Mouse (Mus musculus) liver, embryonic 16.5 days (tissue): ENCODE data around the gene Ms4a18. TPM values are rescaled to one million over a fixed set of nuclear protein-coding genes. Genes with fewer than 3 reads are reported as not detected.

Experiments used
- ATAC-seq: fragments of 200-750 bp; cut with Nextera tagmentation; 2 replicates; pipeline ENCODE4 v1.8.0; 2017; ENCODE audit warnings: low read depth, mild to moderate bottlenecking, moderate number of reproducible peaks, moderate library complexity
- H3K27ac ChIP-seq: fragments of 300-500 bp; sonication (generic); 2 replicates; pipeline ENCODE4 v1.5.1; 2014; ENCODE audit warnings: mild to moderate bottlenecking, low read length
- H3K27me3 ChIP-seq: fragments of 300-500 bp; sonication (generic); 2 replicates; pipeline ENCODE4 v1.6.1; 2014; ENCODE audit warnings: low read depth, low read length, mixed read lengths; ENCODE audit not compliant: control insufficient read depth, insufficient read depth
- H3K36me3 ChIP-seq: fragments of 300-500 bp; sonication (generic); 2 replicates; pipeline ENCODE4 v1.6.1; 2014; ENCODE audit warnings: mild to moderate bottlenecking; ENCODE audit not compliant: control insufficient read depth, insufficient read depth
- H3K4me1 ChIP-seq: fragments of 300-500 bp; sonication (generic); 2 replicates; pipeline ENCODE4 v1.6.1; 2014; ENCODE audit warnings: low read depth, low read length, mixed read lengths; ENCODE audit not compliant: control insufficient read depth
- H3K4me2 ChIP-seq: fragments of 300-500 bp; sonication (generic); 2 replicates; pipeline ENCODE4 v1.6.1; 2014; ENCODE audit warnings: low read depth, low read length, mixed read lengths
- H3K4me3 ChIP-seq: fragments of 300-500 bp; sonication (generic); 2 replicates; pipeline ENCODE4 v1.5.1; 2014; ENCODE audit warnings: low read depth, mild to moderate bottlenecking, low read length
- H3K9ac ChIP-seq: fragments of 300-500 bp; sonication (generic); 2 replicates; pipeline ENCODE4 v1.6.1; 2014; ENCODE audit warnings: low read depth, low read length
- H3K9me3 ChIP-seq: fragments of 300-500 bp; sonication (generic); replicated peaks from 2 replicates; pipeline ENCODE4 v1.6.1; 2016; ENCODE audit warnings: low read length; ENCODE audit not compliant: control insufficient read depth
- WGBS: fragments of 180-500 bp; shearing (Covaris S2); extraction: QIAGEN DNeasy Blood & Tissue Kit; methylation state at CpG from one replicate; pipeline ENCODE4 v1.1.7; 2014; ENCODE audit not compliant: insufficient replicate concordance; 5-methylcytosine and 5-hydroxymethylcytosine counted together
- polyA plus RNA-seq: library from polyadenylated mRNA; unstranded; fragments of >200 nt; fragmentation: Nextera tagmentation; extraction: Ambion mirVana; gene quantifications from 2 replicates; pipeline ENCODE4 v1.2.1, GENCODE M21; 2015

Gene Ms4a18
- polyA plus RNA-seq, 1 experiment from 2014 or later, result 0.20 TPM

DNA sequence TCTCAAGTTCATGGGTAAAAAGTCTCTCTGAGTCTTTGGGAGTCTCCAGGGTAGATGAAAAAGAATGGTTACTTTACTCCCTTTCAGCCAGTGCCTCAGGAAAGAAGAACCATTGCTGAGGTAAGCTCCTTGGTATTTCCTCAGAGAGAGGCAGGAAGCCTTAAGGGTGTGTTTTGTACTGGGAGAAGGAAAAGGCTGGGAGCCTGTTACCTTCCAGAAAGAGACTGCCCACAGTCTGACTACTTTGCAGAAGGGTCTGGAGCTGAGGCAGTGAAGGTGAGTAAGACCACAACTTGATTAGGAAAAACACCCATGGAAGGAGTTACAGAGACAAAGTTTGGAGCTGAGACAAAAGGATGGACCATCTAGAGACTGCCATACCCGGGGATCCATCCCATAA is 30.7 kb upstream of the Ms4a18 start:
- Histone ChIP-seq H3K27me3 (no peaks in the 10 kb centered on the region), H3K4me3 (no peak overlapping the region), H3K9me3 (no peaks in the 10 kb centered on the region), H3K4me2 (no peak overlapping the region), H3K36me3 (no peaks in the 10 kb centered on the region), H3K4me1 (peaks cover 4% of the 10 kb centered on the region), H3K27ac (no peak overlapping the region), H3K9ac (no peak overlapping the region)
- no peak for ATAC-seq
- WGBS, result 46% methylated on average over 1 of the region's 1 CpGs

DNA sequence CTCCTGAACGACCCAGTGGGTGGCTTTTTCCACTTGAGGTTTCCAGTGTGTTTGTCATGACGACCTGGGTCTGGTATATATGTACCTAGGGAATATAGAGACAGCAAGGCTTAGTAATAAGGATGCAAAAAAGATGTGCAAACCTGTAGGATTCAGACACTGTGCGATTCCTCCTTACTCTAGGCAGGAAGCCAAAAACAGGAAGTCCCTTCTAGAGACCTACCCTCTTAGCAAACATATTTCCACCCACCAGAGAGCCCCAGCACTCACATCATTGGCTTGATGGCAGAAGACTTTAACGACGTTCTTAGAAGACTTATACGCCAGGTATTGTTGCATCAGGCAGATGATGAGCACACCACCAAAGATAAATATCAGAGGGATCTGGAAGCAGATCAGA is 30.2 kb upstream of the Ms4a18 start:
- Histone ChIP-seq H3K4me1 (peaks cover 4% of the 10 kb centered on the region), H3K4me2 (no peak overlapping the region), H3K27ac (no peak overlapping the region), H3K4me3 (no peak overlapping the region), H3K36me3 (no peaks in the 10 kb centered on the region), H3K27me3 (no peaks in the 10 kb centered on the region), H3K9ac (no peak overlapping the region), H3K9me3 (no peaks in the 10 kb centered on the region)
- WGBS, result 25% methylated on average over 6 of the region's 6 CpGs
- ATAC-seq, result no peak

DNA sequence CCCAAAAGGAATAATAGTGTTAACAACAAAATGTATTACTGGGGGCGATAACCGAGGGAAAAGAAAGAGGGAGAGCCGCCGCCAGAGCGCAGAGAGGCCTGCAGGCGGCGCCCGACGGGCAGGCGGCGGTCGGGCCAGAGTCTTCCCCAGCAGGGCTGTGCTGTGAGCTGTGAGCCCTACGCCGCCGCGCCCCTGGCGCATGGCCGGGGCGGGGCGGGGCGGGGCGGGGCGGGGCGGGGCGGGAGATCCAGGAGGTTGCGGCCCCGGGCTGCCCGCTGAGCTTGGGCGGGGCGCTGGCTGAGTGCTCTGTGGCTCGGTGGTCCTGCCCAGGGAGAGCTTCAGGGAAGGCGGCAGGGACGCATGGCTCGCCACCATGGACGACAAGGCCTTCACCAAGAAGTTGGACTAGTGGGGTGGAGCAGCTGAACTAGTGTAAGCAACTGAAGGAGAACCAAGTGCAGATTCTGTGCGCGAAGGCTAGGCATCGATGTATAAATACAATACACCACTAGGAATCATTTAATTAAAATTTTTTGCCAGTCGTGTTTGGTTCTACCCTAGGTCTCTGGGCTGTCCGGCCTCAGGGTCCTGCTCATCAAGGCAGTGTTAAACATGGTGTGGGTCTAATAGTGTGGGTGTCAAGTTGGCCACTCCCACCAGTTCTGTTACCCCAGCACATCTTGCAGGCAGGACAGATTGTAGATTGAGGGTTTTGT is 27.3 kb upstream of the Ms4a18 start:
- ATAC-seq, result peak; percentile 100
- peaks cover 4% of the 10 kb centered on the region for H3K4me1 ChIP-seq
- no peaks in the 10 kb centered on the region for H3K36me3 ChIP-seq
- H3K9ac ChIP-seq, result no peak overlapping the region
- H3K4me2 ChIP-seq, result peak overlapping the region; percentile 44
- no peak overlapping the region for H3K27ac ChIP-seq
- peak overlapping the region; percentile 40; the same call in 1 of the 2 replicates for H3K4me3 ChIP-seq
- no peaks in the 10 kb centered on the region for H3K27me3 ChIP-seq
- H3K9me3 ChIP-seq, result no peaks in the 10 kb centered on the region
- WGBS, result 5% methylated on average over 40 of the region's 40 CpGs

DNA sequence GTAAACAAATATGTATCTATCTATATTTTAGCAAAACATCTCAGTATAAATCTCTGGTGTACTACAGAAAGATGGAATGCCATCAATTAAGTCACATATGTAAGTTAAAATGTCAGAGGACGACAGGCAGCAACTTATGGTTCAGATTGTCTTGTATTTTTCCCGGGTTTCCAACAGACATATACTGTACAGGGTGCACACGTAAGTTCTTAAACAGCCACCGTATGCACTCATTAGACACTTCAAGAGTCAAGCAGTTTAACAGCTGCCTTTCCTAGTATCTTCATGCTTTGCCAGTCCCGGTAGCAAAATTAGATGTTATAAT is 26.8 kb upstream of the Ms4a18 start:
- Histone ChIP-seq H3K4me1 (peaks cover 3% of the 10 kb centered on the region; the same call in 1 of the 2 replicates), H3K4me2 (peak overlapping the region; percentile 44), H3K36me3 (no peaks in the 10 kb centered on the region), H3K4me3 (peak overlapping the region; percentile 10; the same call in 1 of the 2 replicates), H3K27ac (no peak overlapping the region), H3K27me3 (no peaks in the 10 kb centered on the region), H3K9me3 (no peaks in the 10 kb centered on the region), H3K9ac (no peak overlapping the region)
- 26% methylated on average over 5 of the region's 5 CpGs for WGBS
- peak; percentile 41; the same call in 1 of the 2 replicates for ATAC-seq

DNA sequence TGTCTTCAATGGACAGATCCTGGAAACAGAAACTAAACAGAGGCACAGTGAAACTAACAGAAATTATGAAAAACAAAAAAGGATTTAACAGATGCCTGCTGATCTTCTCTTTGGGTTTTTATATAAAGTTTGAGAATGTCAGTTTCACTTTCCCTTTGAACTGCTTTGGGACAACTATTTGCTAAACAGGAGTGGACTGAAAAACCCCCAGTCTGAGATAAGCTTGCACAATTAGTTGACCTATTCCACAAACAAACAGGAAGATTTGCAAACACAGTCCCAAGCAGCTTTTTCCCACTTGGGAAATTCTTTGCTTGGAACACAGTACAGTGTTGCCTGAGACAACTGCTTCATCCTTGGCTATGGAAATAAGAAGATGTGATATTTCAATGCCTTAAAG is 19.7 kb upstream of the Ms4a18 start:
- no peak for ATAC-seq
- Histone ChIP-seq H3K9ac (no peak overlapping the region), H3K9me3 (no peaks in the 10 kb centered on the region), H3K4me2 (no peak overlapping the region), H3K4me3 (no peak overlapping the region), H3K27me3 (no peaks in the 10 kb centered on the region), H3K27ac (no peak overlapping the region), H3K36me3 (no peaks in the 10 kb centered on the region), H3K4me1 (no peaks in the 10 kb centered on the region)

DNA sequence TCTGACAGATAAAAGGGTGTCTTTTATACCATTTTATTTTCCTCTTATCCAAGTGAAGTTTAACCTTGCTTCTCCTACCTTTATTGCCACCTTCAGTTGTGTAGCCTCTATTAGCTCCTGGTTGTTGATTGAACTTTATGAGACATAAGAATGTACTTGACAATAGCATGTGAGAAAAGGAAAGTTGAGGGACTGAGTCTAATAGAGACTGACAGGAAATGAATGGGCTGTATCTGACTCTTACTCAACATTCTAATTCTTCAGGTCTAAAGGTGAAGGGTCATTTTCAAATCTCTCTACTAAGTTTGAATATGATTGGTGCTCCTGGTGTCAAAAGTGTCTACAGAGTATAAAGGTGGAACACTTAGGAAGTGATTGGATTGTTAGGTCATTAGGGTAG is 4.6 kb upstream of the Ms4a18 start:
- H3K9ac ChIP-seq, result no peak overlapping the region
- no peaks in the 10 kb centered on the region for H3K36me3 ChIP-seq
- no peaks in the 10 kb centered on the region for H3K4me1 ChIP-seq
- H3K27ac ChIP-seq, result no peak overlapping the region
- no peaks in the 10 kb centered on the region for H3K9me3 ChIP-seq
- no peak overlapping the region for H3K4me2 ChIP-seq
- no peak overlapping the region for H3K4me3 ChIP-seq
- no peak for ATAC-seq
- no peaks in the 10 kb centered on the region for H3K27me3 ChIP-seq

DNA sequence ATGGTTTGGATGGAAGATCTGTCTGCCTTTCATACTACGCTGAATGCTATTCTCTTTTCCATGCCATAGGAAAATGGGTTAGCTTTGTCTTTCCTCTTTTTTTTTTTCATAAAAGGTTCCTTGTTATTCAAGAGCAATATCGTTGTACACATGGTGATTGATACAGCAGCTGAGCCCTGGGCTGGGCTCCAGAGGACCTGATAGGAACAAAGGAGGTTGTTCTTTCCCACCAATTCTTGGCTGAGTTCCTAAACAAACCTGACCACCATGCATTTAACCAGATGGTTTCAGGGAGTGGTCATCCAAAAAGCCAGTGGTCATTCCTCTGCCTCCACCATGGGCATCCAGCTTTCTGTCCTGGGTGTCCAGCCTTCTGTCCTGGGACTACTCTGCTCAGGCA is 580 bp downstream of the Ms4a18 start:
- WGBS, result 56% methylated on average over 2 of the region's 2 CpGs
- Histone ChIP-seq H3K4me1 (no peaks in the 10 kb centered on the region), H3K36me3 (no peaks in the 10 kb centered on the region), H3K27me3 (no peaks in the 10 kb centered on the region), H3K9me3 (no peaks in the 10 kb centered on the region), H3K4me2 (no peak overlapping the region), H3K9ac (no peak overlapping the region), H3K4me3 (no peak overlapping the region), H3K27ac (no peak overlapping the region)
- ATAC-seq, result no peak

DNA sequence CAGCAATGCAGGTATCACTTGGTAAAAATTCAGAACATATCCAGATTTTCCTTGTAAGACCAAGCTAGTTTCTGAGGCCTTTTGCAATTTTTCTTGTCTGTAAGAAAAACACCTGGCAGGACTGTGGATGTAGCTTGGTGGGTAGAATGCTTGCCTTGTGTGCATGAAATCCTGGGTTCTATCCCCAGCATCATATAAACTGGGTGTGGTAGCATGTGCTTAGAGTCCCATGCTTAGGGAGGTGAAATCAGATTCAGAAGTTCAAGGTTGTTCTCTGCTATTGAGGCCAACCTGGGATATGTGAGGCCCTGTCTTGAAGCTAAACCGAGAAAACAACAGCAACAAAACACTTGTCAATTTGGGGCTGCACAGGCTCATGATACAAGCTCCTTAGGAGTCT is 1.8 kb downstream of the Ms4a18 start:
- Histone ChIP-seq H3K27me3 (no peaks in the 10 kb centered on the region), H3K9ac (no peak overlapping the region), H3K36me3 (no peaks in the 10 kb centered on the region), H3K4me1 (no peaks in the 10 kb centered on the region), H3K9me3 (no peaks in the 10 kb centered on the region), H3K4me3 (no peak overlapping the region), H3K27ac (no peak overlapping the region), H3K4me2 (no peak overlapping the region)
- no peak for ATAC-seq
- WGBS, result 62% methylated on average over 1 of the region's 1 CpGs

DNA sequence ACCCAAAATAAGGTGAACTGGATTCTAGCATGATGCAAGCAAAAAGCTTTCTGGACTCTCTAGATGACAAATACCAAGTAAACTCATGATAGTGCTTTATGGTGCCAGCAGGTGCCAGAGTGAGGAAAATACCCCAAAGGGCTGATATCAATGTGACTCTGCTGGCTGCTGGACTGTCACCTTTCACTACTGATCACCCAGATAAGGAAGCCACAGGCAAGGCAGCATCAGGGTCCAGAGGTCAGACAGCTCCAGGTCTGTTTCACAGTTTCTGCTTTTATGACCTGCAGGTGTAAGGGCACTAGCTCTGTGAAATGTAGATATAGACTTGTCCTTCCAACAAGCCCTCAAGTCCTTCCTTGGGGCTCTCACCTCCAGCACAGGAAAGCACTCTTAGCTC is 2.4 kb downstream of the Ms4a18 start:
- Histone ChIP-seq H3K4me3 (no peak overlapping the region), H3K9ac (no peak overlapping the region), H3K4me2 (no peak overlapping the region), H3K27ac (no peak overlapping the region), H3K36me3 (no peaks in the 10 kb centered on the region), H3K9me3 (no peaks in the 10 kb centered on the region), H3K27me3 (no peaks in the 10 kb centered on the region), H3K4me1 (no peaks in the 10 kb centered on the region)
- ATAC-seq, result peak; percentile 62
